Mouse (Mus musculus): ENCODE measurements around the gene Dus2.

DNA sequence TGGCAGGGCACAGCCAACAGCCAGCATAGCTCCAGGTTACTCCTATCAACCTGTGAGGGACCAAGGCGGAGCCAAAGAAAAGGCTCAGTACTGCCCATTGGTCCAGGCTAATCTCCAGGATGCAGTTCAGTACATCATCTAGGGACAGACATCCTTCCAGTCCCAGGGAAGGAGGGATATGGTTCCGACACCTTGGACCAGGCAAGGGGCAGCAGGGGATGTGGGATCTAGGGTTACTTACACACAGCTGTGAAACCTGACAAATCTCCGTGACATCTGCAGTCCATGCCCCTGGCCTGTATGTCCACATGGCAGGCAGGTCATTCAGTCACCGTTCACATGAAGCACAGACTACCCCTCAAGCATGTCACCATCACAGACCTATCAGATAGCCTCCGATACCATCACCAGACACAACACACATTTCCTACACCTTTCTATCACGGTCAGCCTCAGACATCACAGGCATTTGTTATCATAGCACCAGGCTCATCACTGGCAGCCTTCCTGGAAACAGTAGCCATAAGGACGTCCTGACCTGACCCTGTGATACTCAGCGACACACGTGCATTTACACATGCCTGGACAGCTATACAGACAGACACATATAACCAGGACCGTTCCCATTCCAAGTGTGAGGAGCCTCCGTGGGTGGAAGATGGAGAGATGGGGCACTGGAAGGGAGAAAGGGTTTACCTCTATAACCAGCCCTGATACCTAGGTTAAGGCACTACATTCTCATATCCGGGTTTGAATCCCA is 26.5 kb upstream of the Dus2 start:
- TF ChIP-seq POLR2A (IDR thresholded peaks at IDR 0.05; ENCODE audit: insufficient read length, low read depth): no peak
- no peak for TF ChIP-seq E2F4 (IDR thresholded peaks at IDR 0.05; ENCODE audit: insufficient read depth)
- TF ChIP-seq REST (IDR thresholded peaks at IDR 0.05; ENCODE audit: insufficient read depth, insufficient read length): no peak
- no peak for TF ChIP-seq POLR2AphosphoS2 (IDR thresholded peaks at IDR 0.05; ENCODE audit: insufficient read length, low read depth)
- TF ChIP-seq MYOG (IDR thresholded peaks at IDR 0.05; ENCODE audit: control insufficient read depth in 1 of 3, insufficient read depth in 1 of 3, insufficient read length in 2 of 3, low read depth in 2 of 3): no peak
- TF ChIP-seq TCF3 (IDR thresholded peaks at IDR 0.05; ENCODE audit: insufficient read length, low read depth): no peak

All from myocyte (in vitro differentiated cells).